Mouse (Mus musculus) heart, adult 18-20 months (tissue): ENCODE data around the gene C5ar1. TPM values are rescaled to one million over a fixed set of nuclear protein-coding genes. Genes with fewer than 3 reads are reported as not detected.
A peak's percentile ranks its signal among the peaks of the same experiment; 100 is the strongest.
"Not testable (repeated sequence)": the region's sequence is repeated elsewhere in the genome, so short reads cannot be mapped to it uniquely, and the experiment has no call there.

Experiments
- DNase-seq, 2 experiments: peaks; one replicate each; pipeline ENCODE4 v3.0.0; 2021 to 2022; ENCODE audit warnings: mixed read lengths in 1 of 2
- long read RNA-seq, 2 experiments: library from polyadenylated mRNA; stranded (forward); transcript quantifications; one replicate each; pipeline ENCODE4 v2.0.0; 2021
- total RNA-seq, 2 experiments: library from RNA; stranded (reverse); gene quantifications; 2 replicates each; pipeline ENCODE4 v1.2.3; 2021

The C5ar1 gene
- 1 to 10 TPM; 4.4 to 7.5 TPM for total RNA-seq
- long read RNA-seq, experiment 1, transcript C5ar1-202 (2 exons, 2,540 nt): major isoform, 10 of 12 reads
- long read RNA-seq, experiment 1, partial matches to known transcripts: 0 of 12 reads
- long read RNA-seq, experiment 1, other reads (novel, unspliced or antisense): 2 of 12 reads
- long read RNA-seq, experiment 2, partial matches to known transcripts: 0 of 3 reads
- long read RNA-seq, experiment 2, other reads (novel, unspliced or antisense): 1 of 3 reads

DNA sequence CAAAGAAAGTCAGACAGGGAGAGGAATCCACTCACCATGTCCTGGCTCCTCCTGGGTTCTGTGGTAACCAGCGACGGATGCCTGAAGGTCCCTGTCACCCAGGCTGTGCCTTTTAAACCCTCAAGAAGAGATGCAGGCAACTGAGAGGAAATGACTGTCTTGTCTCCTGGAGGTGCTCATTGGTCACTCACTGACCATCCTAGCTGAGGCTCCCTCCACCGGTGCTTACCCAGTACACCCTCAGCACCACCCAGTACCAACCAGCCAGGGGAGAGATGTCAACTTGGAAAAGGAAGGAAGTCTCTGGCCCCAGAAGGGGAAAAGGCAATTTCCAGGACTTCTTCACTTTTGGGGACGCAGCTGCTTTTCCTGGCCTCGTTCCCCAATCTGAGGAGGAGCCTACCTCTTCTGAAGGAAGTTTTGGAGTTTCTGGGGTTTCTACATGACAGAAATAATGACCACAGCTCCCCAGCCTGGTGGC is at the start of gene C5ar1:
C5ar1 (minus strand) TSS at position 431 of the 481 bp plus-strand sequence.
- peak in 1 of 2 experiments; percentile 71 for DNase-seq

DNA sequence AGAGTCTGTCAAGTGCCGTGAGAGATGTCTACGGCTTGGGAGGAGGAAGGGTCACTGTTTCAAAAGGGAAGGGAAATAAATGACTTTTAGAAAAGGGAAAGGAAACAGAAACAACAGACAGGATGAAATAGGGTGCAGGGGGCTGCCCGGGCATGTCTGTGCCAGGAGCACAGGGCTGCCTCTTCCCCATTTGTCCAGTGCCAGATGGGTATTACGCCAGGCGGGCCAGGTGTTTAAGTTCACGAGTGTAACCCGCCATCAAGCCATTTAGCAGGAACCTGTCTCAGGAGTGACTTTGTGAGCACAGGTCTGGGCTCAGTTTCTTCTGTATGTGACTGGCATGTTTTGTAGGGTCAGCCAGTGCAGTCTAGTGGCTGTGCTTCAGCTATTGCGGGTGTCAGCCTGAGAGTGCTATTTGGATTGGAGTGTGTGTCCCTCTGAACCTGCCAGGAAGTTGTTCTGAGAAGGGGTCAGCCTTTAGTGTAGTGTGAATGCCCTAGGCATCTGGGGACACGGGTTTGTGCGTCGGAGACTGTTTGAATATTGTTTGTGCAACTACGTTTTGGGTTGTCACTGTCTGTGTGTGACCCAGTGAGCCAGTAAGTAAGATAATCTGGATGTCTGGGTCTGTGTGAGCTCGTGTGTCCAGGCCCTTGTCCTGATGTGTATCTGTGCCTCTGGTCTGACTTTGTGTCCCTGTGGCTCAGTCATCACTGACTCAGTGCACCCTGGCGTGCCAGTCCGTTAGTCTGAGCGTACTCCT is 49.4 kb upstream of the C5ar1 start:
- peak; percentile 32 to 41 for DNase-seq

DNA sequence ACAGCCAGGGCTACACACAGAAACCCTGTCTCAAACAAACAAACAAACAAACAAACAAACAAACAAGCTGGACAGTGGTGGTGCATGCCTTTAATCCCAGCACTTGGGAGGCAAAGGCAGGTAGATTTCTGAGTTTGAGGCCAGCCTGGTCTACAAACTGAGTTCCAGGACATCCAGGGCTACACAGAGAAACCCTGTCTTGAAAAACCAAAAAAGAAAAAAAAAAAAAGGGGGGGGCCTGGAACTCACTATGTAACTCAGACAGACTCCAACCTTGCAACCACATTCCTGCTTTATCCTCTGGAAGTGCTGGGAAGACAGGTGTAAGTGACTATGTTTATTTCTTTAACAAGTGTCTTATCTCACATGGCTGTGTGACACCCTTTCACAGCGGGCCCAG is 48.8 kb upstream of the C5ar1 start, which contains the start of gene Bbc3:
Bbc3 (plus strand) TSS at position 301 of the 400 bp plus-strand sequence.
- not testable (repeated sequence) for DNase-seq

DNA sequence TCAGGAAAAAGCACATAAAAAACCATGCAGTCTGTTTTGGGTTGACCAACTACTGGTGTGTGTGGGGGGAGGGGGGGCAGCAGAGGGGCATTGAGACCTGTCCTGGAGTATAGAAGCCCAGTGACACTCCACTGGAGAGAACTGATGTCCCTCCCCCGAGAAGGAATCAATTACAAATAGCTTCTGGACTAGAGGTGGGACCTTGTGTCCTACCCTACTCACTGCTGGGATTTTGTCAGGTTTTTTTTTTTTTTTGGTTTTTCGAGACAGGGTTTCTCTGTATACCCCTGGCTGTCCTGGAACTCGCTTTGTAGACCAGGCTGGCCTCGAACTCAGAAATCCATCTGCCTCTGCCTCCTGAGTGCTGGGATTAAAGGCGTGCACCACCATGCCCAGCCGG is 47.8 kb upstream of the C5ar1 start:
- not testable (repeated sequence) for DNase-seq

DNA sequence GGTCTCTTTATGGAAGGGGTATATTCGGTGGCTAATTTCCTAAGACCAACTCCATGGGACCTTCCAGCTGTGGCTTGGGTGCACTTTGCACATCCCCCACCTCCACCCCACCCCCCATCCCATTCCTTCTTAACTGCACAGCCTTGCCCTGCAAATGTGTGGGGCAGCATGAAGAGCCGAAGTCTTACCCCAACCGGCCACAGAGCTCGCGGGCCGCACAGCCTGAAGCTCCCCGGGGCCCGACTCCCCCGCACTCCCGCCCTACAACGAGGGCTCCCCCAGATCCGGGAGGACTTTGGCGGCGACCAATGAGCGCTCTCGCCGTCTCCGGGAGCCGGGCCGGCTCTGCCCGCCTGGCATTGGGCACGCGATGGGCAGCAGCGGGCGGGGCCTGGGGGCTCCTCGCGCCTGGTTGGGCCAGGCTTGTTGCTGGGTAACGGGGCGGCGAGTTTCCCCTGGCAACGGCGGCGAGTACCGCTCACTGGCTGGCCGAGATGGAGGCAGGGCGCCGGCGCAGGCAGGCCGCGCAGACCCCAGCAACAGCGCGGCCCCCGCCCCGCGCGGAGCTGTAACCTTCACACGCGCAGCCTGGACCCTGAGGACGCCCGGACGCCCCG is 40.2 kb upstream of the C5ar1 start:
- peak; percentile 86 to 91 for DNase-seq

DNA sequence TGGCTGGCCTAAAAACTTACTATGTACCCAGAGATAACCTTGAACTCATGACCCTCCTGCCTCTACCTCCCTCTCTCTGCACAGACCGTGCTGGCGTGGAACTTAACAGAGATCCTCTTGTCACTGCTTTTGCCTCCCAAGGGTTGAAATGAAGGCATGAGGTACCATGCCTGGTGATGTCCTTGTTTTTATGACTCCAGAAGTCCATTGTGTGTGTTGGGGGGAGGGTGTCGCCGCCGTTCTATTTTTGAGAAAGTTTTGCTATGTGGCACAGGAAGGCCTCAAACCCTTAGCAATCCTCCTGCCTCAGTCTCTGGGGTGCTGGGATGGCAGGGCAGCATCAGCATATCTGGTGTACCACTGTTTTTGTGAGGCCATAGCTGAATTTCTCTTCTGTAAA is 39.6 kb upstream of the C5ar1 start:
- DNase-seq: no peak

DNA sequence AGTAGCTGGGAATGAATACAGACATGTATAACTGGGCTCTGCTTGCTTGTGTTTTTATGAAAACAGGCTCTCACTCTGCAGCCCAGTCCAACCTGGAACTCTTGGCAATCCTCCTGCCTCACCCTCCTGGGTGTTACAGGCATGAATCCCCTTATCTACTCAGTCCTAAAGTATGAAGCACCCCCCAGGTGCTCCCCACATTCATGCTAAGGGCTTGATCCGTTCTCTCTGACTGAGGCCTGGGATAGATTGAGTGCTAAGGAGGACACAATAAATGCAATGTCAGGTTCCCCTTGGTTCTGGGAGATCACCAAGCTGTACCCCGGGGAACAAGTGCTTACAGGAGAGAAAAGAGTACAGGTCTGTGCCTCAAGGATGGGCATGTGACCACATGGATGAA is 38.3 kb upstream of the C5ar1 start:
- no peak for DNase-seq

DNA sequence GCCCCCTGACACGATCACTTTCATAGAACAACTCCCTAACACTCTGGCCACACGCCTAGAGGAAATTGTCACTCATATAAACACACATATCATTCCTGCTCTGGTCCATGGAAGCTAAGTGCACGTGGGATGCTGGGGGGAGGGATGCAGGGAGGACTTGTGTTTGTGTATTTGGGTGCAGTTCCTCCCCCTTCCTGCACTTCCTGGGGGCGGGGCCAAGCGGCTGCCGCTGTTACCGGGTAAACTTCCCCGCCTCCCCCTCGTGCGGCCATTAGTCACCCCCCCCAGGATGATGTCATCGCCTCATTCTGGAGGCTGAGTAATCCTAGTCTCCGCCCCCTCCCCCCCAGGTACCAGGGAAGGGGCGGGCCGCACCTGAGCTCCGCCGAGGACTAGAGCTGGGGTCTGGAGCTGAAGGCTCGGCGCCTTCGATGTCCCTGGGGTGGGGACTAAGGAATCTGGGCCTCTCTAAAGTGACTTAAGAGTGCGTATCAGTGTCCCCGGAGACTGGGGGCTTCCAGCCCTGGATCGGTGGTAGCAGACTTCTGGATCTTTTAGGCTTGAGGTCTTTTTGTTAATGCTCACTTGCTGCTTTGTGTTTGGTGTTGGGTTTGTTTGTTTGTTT is 37.5 kb upstream of the C5ar1 start:
- peak; percentile 93 to 94 for DNase-seq

DNA sequence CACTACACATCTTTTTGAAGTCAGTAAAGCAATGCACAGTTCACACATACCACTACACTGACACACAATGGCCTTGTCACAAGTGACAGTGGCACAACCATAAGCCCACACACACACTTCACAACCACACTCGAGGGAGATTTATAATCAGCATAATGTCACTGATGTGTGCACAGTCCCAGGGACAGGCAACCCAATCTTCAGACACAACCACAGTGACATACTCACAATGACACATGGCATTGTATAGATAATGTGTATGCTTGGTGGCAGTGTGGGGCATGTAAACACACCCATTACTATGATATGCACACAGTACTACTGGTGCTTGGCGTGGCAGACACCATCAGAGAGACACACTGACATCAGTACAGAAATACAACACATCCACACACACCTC is 36.8 kb upstream of the C5ar1 start:
- DNase-seq: no peak

DNA sequence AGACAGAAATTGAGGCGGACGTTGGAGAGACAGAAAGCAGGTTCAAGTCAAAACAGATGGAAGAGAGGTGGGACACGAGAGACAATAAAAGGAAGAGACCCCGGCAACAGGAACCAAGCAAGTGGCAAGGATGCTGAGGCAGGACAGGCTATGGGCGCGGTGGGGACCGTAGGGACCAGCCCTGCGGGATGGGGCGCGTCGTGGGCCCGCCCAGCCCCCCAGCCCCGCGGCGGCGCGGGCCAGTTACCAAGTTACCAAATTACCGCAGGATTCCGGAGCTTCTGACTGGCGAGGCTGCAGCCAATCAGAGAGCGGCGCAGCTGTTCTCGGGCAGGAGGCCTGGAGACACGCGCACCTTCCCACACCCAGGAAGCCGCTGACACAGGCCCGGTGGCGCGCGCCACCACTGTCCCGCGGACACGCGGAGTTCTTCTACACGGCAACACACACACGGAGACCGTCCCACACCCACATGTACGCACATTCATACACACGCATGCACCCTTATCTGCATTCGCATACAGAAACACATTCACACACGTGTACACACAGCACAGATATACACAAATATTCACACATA is 36.1 kb upstream of the C5ar1 start:
- peak; percentile 85 to 93 for DNase-seq

DNA sequence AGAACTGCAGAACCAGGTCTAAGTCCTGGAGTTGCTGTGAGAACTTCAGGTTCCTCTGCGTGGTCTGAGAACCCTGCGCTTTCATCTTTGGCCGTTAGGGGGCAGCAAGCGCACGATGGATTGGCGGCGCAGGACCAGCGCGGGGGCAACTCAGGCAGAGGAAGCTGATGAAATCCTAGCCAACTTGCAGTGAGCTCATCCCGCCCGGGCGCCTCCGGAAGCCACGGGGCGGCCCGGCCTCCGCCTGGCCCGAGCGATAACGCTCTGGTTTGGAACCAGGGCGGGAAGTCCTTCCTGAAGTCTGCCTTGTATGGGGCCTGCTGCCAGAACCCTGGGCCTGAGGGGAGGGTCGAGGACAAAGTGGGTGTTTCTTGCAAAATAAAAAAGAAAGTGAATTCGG is 35.5 kb upstream of the C5ar1 start:
- DNase-seq: peak; percentile 97

DNA sequence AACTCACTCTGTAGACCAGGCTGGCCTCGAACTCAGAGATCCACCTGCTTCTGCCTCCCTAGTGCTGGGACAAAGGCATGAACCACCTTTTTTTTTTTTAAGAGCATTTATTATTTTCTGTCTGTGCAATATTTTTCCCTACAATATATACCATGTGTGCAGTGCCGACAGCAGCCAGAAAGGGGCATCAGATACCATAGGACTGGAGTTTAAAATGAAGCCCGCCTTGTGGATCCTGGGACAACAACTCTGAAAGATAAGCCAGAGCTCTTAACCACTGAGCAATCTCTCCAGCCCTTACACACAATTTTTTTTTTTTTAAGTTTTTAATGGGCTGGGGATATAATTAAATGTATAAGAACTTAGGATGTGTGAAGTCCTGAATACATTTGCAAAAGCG is 35.0 kb upstream of the C5ar1 start:
- DNase-seq: peak; percentile 28 to 49

DNA sequence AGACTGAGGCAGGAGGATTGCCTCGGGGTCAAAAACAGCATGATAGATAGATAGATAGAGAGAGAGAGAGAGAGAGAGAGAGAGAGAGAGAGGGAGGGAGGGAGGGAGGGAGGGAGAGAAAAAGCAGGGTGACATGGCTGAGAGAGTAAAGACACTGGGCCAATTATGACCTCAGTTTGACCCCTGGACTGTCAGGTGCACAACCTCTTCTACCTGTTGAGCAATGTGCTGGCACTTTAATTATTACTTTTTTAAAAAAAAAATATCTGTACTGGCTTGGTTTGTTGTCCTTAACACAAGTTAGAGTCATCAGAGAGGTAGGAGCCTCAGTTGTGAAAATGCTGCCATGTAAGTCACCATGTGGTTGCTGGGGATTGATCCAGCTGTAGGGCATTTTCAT is 28.5 kb upstream of the C5ar1 start:
- no peak for DNase-seq

DNA sequence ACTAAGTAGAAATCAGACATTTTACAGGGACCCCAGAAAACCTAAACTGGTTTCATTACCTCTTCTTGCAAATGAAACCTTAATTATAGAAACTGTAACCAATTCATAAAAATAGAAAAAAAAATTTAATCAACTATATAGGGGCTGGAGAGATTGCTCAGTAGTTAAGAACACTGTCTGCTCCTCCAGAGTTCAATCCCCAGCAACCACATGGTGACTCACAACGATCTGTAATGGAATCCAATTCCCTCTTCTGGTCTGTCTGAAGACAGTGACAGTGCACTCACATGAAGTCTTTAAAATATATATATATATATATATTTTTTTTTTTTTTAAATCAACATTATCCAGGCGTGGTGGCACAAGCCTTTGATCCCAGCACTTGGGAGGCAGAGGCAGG is 27.7 kb upstream of the C5ar1 start:
- no peak for DNase-seq

DNA sequence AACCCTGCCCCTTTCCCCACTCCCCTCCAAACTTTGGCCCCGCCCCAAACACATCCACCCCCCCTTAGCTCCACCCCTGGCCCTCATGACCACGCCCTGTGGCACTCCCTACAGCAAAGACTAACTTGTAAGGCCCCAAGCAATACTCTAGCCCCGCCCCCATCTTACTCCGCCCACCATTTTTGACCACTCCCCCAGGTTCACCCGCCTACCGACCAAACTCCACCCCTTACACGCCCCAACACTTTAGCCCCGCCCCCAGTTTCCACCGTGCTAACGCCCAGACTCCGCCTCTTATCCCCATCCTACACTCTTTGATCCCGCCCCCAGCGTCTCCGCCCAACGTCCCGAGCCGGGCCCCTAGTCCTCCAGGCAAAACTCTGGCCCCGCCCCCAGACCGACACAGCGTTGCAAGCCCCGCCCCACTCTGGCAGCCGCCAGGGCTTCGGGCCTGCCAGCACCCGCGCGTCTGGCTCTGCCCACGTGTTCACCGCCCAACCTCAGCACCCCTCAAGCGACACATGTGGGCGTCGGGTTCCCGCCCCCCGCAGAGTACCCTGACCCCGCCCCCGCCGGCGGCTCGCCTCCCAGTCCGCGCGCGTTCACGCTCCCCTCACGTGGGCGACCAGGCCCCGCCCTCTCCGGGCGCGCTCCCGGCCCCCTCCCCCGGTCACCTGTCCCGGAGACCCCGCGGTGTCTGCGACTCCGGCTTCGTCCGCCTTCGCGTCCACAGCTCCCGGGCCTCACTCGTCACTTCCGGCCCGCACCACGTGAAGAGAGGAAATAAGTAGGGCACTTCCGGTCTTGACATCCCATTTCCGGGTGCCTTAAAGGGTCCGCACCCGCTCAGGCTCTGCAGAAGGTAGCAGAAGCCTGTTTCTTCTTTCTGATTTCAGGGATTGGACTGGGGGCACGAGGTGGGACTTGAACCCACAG is 27.0 kb upstream of the C5ar1 start, which contains the start of gene Ccdc9:
Ccdc9 (minus strand) TSS at position 770 of the 936 bp plus-strand sequence.
- peak; percentile 100 for DNase-seq

DNA sequence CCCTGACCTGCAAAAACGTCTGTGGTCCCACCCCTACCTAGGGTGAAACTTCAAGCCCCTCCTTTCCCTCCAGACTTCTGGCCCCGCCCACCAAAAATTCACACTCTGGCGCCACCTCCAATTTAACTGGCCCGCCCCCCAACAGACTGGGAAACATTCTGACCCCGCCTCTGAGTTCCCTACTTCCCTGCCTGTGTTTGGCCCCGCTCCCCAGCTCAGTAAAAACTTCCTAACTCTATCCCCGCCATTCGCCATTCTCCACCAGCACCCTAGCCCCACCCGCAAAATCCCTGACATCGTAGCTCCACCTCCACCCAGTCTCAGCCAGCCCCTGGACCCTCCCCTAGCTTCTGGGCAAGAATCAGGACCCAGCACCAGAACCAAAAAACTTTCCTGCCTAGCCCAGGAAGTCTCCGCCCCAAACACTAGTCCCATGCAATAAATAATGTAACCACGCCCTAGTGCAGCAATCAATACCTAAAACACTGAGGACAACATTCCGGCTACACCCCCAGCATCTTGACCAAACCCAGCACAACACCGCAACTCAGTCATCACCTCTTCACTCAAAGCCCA is 26.2 kb upstream of the C5ar1 start:
- peak; percentile 84 to 88 for DNase-seq

DNA sequence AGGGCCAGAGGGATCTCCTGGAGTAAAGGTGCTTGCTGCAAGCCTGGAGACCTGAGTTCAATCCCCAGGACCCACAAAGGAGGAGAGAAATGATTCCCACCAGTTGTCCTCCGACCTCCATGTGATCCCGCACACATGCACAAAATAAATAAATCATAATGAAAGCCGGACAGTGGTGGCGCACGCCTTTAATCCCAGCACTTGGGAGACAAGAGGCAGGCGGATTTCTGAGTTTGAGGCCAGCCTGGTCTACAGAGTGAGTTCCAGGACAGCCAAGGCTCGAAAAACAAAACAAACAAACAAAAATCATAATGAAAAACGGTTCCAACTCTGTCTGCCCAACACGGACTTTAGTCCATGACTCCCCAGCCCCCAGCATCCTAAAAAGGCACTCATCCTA is 25.6 kb upstream of the C5ar1 start:
- DNase-seq: no peak

DNA sequence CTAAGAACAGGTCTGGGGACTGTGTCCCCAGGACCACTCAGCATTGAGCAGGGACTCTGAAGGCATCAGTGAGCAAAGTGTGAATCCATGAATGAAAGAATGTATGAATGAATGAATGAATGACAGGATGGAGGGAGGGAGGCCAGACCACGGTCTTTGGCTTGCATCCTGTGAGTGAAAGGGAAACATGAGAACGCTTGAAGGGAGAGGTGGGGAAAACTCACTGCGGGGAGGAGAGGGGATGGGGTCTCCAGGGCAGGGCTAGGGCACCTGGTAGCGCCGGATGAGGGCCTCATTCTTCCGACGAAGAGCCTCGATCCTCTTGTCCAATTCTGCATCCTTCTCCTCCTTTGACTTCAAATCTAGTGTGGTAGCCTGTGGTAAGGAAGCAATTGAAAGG is 24.7 kb upstream of the C5ar1 start:
- DNase-seq: no peak

DNA sequence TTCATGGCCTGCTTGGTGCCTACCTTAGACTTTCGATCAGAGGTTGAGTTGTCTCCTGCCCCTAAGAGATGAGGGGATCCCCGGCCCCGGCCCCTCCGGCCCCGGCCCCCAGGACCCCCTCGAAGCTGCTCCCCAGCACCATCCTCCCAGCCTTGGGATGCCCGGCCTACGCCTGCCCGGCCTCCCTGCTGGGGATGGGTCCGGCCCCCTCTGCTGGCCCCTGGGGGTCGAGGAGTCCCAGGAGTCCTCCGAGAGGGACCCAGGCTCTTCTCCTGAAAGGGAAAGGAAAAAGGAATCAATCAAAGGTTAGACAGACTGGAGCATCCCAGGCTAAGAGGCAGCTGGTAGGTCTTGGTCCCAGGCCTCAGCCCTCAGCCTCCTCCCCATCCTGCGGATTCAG is 23.0 kb upstream of the C5ar1 start:
- no peak for DNase-seq

DNA sequence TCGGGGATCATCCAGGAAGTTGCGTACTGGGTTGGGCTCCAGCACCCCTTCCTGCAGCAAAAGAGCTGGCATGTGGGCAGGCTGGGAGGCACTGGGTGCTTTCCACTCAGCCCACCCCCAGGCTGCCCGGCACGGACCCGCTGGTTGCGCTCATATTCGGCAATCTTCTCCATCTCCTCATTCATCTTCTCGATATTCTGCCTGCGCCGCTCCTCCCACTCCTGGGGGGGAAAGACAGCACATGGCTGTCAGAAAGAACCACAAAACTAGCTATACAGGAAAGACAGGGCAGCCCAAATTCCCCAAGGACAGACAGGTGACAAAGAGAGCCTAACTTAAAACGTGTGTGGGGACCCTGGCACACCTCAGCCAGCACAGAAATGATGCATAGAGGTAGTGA is 21.4 kb upstream of the C5ar1 start:
- no peak for DNase-seq
